Mouse (Mus musculus): ENCODE data around the gene Gm49322.

Gm49322 gene

DNA sequence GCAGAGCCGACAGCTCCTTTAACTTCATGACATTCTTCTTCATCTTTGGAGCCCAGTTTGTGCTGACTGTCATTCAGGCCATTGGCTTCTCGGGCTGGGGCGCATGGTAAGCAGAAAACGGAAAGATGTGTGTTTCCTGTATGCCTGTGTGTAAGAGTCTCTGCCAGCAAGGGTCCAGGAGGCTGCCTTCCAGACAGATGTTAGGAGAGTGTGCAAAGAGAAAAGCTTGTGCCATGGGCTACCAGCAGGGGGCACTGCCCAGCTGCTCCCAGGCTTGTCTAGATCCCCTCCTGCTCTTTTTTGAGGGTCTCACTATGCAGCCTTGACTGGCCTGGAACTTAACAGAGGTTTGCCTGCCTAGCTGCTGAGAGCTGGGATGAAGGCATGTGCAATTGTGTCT is 5.2 kb downstream of the Gm49322 start:
- peak; percentile 62 for DNase-seq (ENCODE audit: low read depth, low spot score)

DNA sequence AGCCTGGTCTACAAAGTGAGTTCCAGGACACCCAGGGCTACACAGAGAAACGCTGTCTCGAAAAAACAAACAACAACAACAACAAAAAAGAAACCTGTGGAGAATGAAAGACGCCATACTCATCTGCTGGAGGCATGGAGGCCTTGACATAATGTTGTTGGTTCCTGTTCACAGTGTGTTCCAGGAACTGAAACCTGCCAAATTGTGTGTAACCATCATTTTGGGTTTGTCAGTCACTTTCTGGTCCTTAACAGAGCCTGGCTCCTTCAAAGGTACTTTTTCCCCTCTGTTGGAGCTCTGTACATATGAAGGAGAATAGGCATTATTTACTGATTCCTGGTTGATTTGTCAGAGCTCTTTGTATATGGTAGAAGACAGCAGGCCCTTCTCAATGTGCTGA is 6.1 kb downstream of the Gm49322 start:
- DNase-seq (ENCODE audit: low read depth, low spot score) = no peak

DNA sequence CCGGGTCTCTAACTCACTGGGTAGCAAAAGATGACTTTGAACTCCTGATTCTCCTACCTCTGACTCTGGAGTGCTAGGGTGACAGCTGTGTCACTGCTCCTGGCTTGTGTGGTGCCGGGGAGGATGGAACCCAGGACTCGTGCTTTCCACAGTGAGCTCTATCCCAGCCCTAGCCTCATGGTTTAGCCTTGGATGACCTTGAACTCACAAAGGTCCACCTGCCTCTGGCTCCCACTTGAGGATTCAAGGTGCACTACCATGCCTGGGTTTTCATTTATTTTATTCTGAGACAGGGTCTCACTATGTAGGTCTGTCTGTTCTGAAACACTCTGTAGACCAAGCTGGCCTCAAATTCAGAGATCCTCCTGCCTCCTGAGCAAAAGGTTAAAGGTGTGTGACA is 8.0 kb downstream of the Gm49322 start:
- peak; percentile 70 for DNase-seq (ENCODE audit: low read depth, low spot score)

DNA sequence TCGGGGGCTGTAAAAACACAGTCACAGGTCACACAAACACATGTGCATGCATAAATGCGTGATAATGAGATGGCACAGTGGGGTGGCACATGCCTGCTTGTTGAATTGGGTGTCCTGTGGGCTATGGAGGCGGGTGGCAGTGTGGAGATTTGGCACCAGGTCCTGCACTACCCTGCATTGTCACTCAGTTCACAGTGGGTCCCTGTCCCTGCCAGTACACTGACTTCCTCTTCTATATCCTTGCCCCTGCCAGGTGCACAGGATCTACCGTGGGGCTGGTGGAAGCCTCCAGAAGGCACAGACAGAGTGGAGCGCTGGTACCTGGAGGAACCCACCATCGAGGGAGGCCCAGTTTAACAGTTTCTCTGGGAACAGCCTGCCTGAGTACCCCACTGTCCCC is 8.5 kb downstream of the Gm49322 start:
- DNase-seq (ENCODE audit: low read depth, low spot score) = no peak

DNA sequence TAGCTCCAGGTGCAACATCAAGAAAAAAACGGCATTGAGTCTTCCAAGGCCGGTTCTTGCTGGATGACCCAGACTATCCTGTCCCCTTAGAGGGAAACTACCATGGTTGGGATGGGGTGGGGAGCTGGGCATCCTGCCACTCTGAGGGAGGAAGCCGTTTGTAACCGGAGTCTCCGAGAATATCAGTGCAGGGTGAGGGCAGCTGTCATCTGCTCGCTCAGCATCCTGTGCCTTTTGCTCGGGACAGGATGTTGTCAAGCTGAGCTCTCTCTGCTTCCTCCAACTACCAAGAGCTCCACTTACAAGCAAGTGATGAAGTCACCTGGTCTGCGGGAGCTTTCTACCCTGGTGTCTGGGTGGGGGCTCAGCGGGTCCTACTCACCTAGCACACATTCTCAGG is 12.4 kb downstream of the Gm49322 start:
- DNase-seq (ENCODE audit: low read depth, low spot score) = no peak

DNA sequence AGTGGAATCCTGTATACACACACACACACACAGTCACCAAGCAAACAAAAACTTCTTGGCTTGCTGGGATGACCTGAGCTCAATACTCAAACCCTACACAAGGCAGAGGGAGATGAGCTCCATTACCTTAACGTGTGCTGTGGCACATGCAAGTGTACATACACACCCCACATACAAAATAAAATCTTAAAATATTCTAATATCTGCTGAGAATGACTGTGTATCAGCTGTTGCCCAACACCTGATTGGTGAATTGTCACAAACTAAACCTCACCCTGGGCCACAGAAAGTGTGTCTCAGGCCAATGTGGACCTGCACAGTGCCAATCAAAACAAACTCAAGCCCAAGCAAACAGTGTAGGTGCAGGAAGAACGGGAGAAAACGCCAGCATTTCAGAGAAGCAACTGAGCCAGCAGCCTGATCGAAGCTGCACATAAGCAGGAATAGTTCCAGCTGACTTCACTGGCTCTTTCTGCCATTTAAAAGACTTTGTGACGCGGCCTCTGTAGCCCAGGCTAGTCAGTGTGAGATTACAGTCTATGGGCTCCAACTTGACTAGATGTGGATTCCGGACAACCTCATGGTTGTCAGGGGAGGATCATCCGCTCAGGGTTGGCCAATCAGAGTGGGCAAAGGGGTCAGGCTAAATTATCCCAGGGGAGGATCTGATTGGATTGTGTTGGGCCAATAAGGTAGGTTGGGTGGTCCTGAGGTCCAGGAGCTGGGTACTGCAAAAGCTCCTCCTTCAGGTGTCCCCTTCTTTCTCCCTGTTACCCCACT is 13.8 kb downstream of the Gm49322 start:
- DNase-seq (ENCODE audit: low read depth, low spot score) = peak; percentile 94

DNA sequence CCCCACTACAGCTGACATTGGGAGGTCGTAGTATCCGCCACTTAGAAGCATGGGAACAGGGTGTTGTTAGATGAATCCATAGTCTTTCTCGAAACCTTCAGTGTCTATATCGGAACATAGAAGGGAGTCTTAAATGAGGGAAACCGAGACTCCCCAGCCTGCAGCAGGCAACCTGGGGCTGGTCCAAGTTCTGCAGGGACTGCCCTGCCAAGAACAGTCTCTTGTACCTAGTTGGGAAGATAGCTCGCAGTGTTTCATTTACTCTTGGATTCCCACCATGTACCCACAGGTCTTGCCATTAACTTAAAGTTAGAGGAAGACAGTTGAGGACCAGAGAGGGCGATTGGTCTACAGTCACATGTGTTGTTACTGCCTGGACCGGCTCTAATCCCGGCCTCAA is 14.5 kb downstream of the Gm49322 start:
- DNase-seq (ENCODE audit: low read depth, low spot score) = no peak

DNA sequence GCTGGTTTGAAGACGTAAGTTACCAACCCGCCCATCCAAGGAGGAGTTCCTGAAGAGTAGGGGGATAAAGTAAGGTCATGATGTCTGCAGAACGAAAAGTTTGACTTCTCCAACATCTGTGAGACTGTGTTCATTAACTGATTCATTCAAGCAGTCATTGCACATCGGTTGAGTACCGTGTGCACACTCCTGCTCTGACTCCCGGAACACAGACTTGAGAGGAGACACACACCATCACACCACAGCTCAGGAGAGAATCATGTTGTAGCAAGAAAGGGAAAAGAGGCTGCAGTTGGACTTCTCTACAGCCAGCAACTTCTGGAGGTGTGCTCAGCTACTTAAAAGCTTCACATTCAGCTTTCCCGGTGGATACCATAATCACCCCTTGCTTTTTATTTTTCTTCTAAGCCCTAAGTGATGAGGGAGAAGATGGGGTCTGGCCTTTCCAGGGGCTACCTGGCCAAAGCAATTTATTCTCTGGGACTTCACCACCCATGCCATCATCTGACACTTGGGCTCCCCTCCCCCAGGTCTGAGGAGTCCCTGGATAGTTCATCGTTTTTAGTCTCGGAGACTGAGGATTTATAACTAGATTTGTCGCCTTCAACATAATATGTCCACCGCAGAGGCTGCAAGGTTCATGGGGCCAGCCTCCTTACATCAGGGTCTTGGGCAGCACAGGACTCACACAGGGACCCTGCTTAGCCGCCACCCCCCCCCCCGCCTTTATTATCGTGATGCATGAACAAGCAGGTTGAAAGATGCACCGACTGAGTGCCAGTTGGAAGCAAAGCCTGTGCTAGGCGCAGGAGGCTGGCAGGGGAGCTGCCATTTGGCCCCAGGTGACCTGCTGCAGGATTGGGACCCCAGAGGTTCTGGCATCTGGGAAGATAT is 15.2 kb downstream of the Gm49322 start:
- DNase-seq (ENCODE audit: low read depth, low spot score) = no peak

DNA sequence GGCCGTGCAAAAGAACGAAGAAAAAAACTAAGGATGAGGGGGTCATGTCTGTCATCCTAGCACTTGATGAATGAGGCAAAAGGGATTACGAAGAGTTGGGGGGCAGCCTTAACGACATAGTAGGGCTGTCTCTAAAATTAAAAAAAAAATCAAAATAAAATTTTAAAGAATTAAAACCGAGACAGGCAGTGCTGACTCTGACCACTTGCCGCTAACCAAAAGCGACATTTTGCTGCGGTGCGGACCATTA is 15.8 kb downstream of the Gm49322 start:
- DNase-seq (ENCODE audit: low read depth, low spot score) = no peak

DNA sequence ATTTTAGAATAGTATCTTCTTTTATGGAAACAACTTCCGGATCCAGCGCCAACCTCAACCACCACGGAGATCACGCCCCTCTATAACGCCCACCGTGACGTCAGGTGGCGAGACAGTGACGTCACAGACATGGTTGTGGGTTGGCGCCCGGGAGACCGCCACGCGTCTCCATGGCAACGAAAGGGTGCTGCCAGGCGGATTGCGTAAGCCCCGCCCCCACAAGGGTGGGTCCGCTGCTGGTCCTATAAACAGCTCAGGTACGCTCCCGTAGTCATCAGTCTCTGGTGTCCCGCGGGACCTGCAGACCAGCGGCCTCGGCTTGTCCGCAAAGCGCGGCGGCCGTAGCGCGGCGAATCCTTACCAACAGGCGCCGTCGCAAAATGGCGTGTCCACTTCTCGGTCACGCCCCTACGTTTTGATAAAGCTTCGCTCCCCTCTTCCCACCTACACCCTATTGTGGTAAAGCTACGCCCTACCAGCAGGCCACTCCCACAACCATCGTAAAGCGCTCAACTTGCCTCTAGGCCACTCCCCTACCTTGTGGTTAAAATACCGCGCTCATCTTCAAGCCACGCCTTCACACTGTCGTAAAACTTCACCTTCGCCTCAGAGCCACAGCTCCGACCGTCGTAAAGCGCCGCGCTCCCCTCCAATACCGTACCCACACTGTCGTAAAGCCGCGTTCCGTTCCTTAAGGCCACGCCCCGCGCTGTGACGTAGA is 16.3 kb downstream of the Gm49322 start:
- DNase-seq (ENCODE audit: low read depth, low spot score) = peak; percentile 100

DNA sequence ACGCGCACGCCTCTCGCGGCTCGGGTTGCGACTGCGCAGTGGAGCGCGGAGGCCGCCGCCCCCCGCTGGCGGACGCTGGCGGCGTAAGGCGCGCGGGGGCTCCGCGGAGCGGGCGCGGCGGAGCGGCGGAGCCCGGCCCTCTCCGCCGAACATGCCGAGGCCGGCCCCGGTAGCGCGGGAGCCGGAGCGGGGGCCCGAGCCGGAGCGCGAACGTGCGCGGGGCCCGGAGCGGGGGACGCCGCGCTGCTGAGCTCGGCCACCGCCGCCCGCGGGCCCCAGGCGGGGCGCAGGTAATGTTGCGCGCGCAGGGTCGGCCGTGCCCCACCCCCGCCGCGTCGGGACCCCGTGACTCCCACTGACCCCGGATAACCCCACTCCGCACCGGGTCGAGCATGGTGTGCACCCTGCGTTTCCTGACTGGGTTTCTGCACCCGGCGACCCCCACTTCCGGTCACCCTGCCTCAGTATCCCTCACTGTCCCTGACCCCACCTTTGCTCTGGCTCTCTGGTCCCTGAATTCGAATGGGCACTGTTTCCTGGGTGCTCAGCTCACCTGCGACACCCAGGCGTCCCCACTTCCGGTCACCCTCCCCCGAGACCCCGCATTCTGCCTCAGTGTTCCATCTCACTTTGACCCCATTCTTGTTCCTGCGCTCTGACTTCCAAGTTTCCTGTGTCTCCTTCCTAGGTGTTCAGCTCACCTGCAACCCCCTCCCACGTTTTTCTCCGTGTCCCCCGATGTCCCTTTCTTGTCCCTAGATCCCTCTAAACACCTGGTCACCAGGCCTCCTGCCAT is 17.0 kb downstream of the Gm49322 start, which contains the start of gene Csnk1g2:
TSS of gene Csnk1g2 (plus strand) at position 178 of the 796 bp plus-strand sequence.
- peak; percentile 59 for DNase-seq (ENCODE audit: low read depth, low spot score)

DNA sequence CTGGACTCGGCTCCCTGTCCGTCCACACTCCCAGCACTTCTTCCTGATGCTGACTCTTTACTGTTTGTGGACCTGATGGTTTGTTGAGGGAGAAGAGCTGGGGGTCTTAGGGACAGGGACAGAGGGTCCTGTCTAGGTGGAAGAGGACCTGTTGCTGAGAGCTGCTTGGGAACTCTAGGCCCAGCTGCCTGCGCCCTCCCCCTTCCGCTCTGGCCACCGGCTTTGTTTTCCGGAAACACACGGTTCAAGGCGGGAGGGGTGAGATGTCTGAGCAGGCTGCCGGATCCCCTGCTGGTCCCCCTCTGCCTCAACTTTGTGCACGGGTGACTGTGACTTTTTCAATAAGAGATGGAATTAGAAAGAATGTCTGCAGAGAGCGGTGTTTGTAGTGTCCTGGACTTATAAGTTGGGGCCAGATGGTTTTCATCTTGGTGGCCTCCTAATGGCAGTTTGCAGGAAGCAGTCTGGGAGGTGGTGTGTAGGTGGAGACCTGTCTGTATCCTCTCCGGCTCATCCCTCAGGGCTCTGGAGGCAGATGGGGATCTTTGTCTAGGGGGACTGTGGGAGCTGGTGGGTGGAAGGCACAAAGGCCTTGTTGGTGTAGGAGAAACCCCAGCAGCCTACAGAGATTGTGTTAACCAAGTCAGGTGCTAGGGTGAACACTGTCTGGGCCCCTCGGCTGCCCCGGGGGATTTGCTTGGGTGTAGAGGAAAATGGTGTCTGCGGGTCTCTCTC is 17.8 kb downstream of the Gm49322 start:
- DNase-seq (ENCODE audit: low read depth, low spot score) = peak; percentile 68

DNA sequence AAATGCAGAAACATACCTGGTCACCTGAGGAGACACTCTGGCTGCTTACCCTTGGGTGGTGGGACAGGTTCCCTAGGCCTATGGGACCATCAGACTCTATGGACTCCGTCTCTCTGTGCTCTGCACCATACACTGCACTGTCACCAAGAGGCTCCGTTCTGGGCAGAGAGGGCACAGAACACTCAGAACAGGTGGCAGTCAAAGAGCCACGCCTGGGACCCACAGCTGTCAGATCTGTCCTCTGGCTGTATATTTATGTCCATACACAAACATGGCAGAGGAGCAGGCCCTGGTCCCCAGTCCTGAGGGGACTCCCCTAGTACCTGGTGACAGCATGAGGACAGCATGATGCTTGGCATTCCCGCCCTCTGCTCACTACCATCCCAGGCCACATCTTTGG is 19.9 kb downstream of the Gm49322 start:
- DNase-seq (ENCODE audit: low read depth, low spot score) = no peak

DNA sequence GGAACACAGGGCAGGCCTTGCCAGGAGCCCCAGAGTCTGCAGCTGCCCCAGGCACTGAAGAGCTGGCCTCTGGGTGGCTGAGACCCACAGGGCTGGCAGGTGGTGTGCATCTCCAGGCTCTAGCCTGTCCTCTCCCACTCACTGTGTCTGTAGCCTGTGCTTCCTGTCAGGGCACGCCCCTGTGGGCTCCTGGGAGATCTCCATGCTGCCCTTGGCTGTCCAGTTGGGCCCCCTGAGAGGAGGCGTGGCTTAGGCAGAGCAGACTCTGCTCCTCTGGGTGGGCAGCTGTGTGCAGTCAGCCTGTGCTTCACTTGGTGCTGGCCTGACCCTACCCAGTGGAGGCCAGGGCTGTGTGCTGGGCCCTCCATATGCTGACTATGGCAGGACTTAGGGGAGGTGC is 21.9 kb downstream of the Gm49322 start:
- DNase-seq (ENCODE audit: low read depth, low spot score) = no peak

DNA sequence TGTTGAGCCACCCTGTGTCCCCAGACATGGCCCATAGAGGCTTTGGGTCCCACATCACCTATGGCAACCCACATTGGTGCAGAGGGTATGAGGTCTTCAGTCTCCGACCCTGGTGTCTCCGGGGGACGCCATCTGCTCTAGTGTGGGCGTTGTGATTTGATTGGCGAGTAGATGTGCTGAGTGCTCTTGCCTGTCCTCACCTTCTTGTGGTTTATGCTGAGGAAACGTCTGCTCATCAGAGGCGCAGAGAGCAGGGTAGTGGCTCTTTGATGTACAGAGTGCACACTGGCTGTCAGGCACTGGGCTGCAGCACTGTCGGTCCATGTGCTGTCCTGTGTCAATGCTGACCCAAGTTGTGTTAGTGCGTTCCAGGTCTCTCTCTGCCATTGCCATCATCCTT is 23.1 kb downstream of the Gm49322 start:
- DNase-seq (ENCODE audit: low read depth, low spot score) = no peak

DNA sequence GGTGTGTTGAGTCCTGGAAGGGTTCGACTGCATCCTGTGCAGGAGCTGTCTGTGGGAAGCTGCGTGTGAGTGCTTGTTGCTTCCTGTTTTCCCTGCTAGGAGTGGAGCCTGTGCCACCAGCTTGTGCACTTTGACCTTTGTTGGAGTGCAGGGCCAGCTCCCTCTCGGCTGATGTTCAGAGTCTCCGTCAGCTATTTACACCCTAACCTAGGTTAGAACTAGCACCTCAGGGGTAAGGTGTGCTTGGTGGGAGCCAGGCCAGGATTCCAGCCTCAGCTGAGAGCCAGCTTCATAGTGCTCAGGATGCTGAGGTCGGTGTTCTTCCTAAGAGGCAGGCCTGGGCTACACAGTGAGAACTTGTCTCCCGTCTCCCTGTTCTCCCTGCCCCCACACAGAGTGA is 29.5 kb downstream of the Gm49322 start:
- DNase-seq (ENCODE audit: low read depth, low spot score) = no peak

DNA sequence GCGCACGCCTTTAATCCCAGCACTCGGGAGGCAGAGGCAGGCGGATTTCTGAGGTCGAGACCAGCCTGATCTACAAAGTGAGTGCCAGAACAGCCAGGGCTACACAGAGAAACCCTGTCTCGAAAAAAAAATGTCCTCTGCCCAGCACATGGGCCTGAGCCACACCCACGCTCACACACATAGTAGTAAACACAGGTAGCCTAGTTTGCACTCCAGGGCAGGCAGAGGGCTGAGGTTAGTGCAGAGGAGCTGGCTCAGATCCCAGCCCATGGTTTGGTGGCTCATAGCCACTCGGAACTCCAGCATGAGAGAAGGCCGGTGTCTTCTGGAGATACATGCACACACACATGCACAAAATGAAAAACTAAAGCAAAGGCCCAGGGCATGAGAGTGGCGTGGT is 41.1 kb downstream of the Gm49322 start:
- no peak for DNase-seq (ENCODE audit: low read depth, low spot score)

DNA sequence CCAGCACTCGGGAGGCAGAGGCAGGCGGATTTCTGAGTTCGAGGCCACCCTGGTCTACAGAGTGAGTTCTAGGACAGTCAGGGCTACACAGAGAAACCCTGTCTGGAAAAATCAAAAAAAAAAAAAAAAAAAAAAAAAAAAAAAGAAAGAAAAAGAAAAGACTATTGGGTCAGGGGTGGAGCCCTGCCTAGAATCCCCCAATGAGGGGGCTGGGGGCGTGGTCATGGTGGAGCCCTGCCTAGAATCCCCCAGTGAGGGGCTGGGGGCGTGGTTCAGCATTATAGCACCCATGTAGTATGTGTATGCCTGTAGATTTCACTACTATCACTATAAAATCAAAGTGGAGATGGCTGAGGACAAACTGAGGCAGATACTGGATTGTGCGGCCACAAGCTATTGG is 44.1 kb downstream of the Gm49322 start:
- peak; percentile 72 for DNase-seq (ENCODE audit: low read depth, low spot score)

DNA sequence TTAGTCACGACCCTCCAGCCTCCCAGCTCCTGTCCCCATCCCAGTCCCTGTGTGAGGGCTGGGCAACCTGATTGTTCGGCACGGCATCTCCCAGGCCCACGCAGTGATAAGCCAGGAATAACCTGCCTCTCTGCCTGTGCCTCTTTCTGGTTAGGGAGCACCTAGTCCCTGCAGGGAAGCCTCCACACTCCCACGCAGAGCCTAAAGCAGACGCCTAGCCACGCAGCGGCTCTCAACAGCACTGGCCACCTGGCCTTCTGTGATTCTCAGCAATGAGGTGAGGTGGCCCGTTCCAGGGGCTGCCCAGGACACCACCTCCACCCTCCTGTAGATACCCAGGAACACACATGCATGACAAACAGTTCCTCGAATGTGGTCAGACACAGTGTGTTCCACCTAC is 44.6 kb downstream of the Gm49322 start:
- DNase-seq (ENCODE audit: low read depth, low spot score) = no peak

DNA sequence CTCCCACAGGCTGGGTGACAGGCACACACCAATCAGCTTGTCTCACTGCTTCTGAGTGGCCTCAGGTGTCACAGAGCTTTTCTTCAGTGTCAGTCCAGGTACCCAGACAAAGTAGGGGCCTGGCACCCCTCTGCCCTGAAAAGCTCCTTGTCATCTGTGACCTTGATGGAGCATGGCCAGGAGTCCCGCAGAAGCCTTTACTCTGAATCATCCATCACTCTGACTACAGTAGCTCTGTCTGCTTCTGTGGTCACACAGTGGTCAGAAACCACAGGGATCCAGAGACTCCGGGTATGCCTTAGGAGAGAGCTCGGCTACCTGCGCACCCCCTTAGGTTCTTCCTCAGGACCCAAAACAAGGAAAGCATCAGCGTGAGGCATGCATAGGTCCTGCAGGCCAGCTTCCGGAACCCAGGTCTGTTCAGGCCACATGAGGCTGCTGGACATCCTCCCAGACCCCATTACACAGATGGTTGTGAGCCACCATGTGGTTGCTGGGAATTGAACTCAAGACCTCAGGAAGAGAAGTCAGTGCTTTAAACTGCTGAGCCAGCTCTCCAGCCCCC is 47.4 kb downstream of the Gm49322 start:
- no peak for DNase-seq (ENCODE audit: low read depth, low spot score)

DNA sequence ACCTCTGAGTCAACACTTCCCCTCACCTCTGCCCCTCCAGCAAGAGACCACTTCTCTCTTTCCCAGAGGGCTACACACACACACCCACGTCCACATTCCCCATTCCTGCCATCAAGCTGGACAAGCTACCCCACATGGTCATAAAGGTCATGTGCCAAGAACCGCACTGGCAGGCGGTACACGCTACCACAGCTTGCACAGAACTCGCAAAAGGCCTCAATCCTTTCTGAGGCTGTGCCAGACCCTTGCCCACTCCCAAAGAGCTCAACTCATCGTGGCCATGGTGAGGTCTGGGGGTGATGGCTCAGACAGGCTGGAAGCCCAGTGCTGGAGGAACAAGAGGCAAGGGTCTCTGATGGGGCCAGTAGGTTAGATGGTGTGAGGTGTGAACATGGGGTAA is 49.0 kb downstream of the Gm49322 start:
- no peak for DNase-seq (ENCODE audit: low read depth, low spot score)

All from R1 (cell line).